Mouse (Mus musculus): Measurements from ENCODE around the gene Pim2. TPM values are rescaled to one million over a fixed set of nuclear protein-coding genes. Genes with fewer than 3 reads are reported as not detected.
"Not testable (repeated sequence)": the region's sequence is repeated elsewhere in the genome, so short reads cannot be mapped to it uniquely, and the experiment has no call there.

Gene Pim2
- polyA plus RNA-seq, 1 experiment from 2014 or later = 6.2 TPM

GRCm38 (mm10) chrX:7917960-7918359 is 39.9 kb downstream of the Pim2 start:
- not testable (repeated sequence) for H3K4me3 ChIP-seq; H3K36me3 ChIP-seq; H3K27ac ChIP-seq; H3K9me3 ChIP-seq (replicated peaks); DNase-seq (ENCODE audit: low spot score)
- 73% methylated on average over 6 of the region's 6 CpGs for WGBS
- peaks cover 50% of the 10 kb centered on the region for H3K27me3 ChIP-seq (ENCODE audit: low read depth, poor library complexity, severe bottlenecking)
- H3K4me1 ChIP-seq = peaks cover 12% of the 10 kb centered on the region

- Histone ChIP-seq H3K4me1 (peaks cover 12% of the 10 kb centered on the region), H3K9me3 (replicated peaks) (no peaks in the 10 kb centered on the region), H3K27me3 (ENCODE audit: low read depth, poor library complexity, severe bottlenecking) (peaks cover 68% of the 10 kb centered on the region), H3K4me3 (peak within 1 kb of the TSS; percentile 41), H3K27ac (no peak within 1 kb of the TSS), H3K36me3 (no peaks in the 10 kb centered on the region)
- 16% methylated on average over 40 of the region's 40 CpGs for WGBS
- peak; percentile 33 for DNase-seq (ENCODE audit: low spot score)
Measured at GRCm38 (mm10) chrX:7919601-7920383, 41.7 kb downstream of the Pim2 start, which contains the start of gene Pcsk1n. Gene Pcsk1n, plus strand, starts transcription at chrX:7919822.

- WGBS = 18% methylated on average over 27 of the region's 48 CpGs
- peaks cover 12% of the 10 kb centered on the region for H3K4me1 ChIP-seq
- DNase-seq (ENCODE audit: low spot score) = peak; percentile 47
- H3K9me3 ChIP-seq (replicated peaks) = no peaks in the 10 kb centered on the region
- H3K27ac ChIP-seq = no peak overlapping the region
- peak overlapping the region; percentile 36 for H3K4me3 ChIP-seq
- H3K36me3 ChIP-seq = no peaks in the 10 kb centered on the region
- peaks cover 91% of the 10 kb centered on the region for H3K27me3 ChIP-seq (ENCODE audit: low read depth, poor library complexity, severe bottlenecking)
Measured at GRCm38 (mm10) chrX:7922032-7922431, 44.0 kb downstream of the Pim2 start.

GRCm38 (mm10) chrX:7926266-7926665 is 48.2 kb downstream of the Pim2 start:
- Histone ChIP-seq H3K9me3 (replicated peaks) (0 out of 2 replicates have a peak, but pooled peaks cover 2% of the 10 kb centered on the region), H3K4me3 (no peak overlapping the region), H3K27me3 (ENCODE audit: low read depth, poor library complexity, severe bottlenecking) (peaks cover 85% of the 10 kb centered on the region), H3K4me1 (peaks cover 6% of the 10 kb centered on the region; the same call in 1 of the 2 replicates), H3K36me3 (peaks cover 23% of the 10 kb centered on the region), H3K27ac (no peak overlapping the region)
- 70% methylated on average over 6 of the region's 6 CpGs for WGBS
- no peak for DNase-seq (ENCODE audit: low spot score)

GRCm38 (mm10) chrX:7927116-7927515 is 49.1 kb downstream of the Pim2 start:
- H3K27ac ChIP-seq = no peak overlapping the region
- H3K4me1 ChIP-seq = peaks cover 3% of the 10 kb centered on the region; the same call in 1 of the 2 replicates
- no peak for DNase-seq (ENCODE audit: low spot score)
- H3K4me3 ChIP-seq = no peak overlapping the region
- H3K27me3 ChIP-seq (ENCODE audit: low read depth, poor library complexity, severe bottlenecking) = peaks cover 77% of the 10 kb centered on the region
- WGBS = 17% methylated on average over 10 of the region's 10 CpGs
- peaks cover 31% of the 10 kb centered on the region for H3K36me3 ChIP-seq
- H3K9me3 ChIP-seq (replicated peaks) = 0 out of 2 replicates have a peak, but pooled peaks cover 2% of the 10 kb centered on the region

GRCm38 (mm10) chrX:7928270-7928790 is 50.3 kb downstream of the Pim2 start, which contains the start of gene Eras:
Gene Eras, minus strand, starts transcription at chrX:7928607.
- Histone ChIP-seq H3K36me3 (peaks cover 42% of the 10 kb centered on the region), H3K27ac (no peak within 1 kb of the TSS), H3K4me3 (no peak within 1 kb of the TSS), H3K9me3 (replicated peaks) (0 out of 2 replicates have a peak, but pooled peaks cover 2% of the 10 kb centered on the region), H3K27me3 (ENCODE audit: low read depth, poor library complexity, severe bottlenecking) (peaks cover 65% of the 10 kb centered on the region), H3K4me1 (no peaks in the 10 kb centered on the region)
- 14% methylated on average over 19 of the region's 19 CpGs for WGBS
- DNase-seq (ENCODE audit: low spot score) = no peak

Other genes with a start within 250 kb of the Pim2 start
- gene Syp, start 239.8 kb upstream of the Pim2 start, polyA plus RNA-seq (2016; fragmentation: Nextera tagmentation; extraction: Ambion mirVana) = 1.6 and 1.9 TPM in 2 replicates
- 6.4 and 9.1 TPM in 2 replicates for gene Prickle3, start 221.0 kb upstream of the Pim2 start, polyA plus RNA-seq (2016; fragmentation: Nextera tagmentation; extraction: Ambion mirVana)
- gene Plp2, start 206.9 kb upstream of the Pim2 start, polyA plus RNA-seq (2016; fragmentation: Nextera tagmentation; extraction: Ambion mirVana) = 72.6 and 77.7 TPM in 2 replicates
- gene Magix, start 197.0 kb upstream of the Pim2 start, polyA plus RNA-seq (2016; fragmentation: Nextera tagmentation; extraction: Ambion mirVana) = 0.08 and 0.13 TPM in 2 replicates
- 40.5 and 48.2 TPM in 2 replicates for gene Gpkow, start 181.1 kb upstream of the Pim2 start, polyA plus RNA-seq (2016; fragmentation: Nextera tagmentation; extraction: Ambion mirVana)
- 18.1 and 20.8 TPM in 2 replicates for gene Wdr45, start 163.9 kb upstream of the Pim2 start, polyA plus RNA-seq (2016; fragmentation: Nextera tagmentation; extraction: Ambion mirVana)
- gene Gm45208, start 156.0 kb upstream of the Pim2 start, polyA plus RNA-seq (2016; fragmentation: Nextera tagmentation; extraction: Ambion mirVana) = not detected in 2 replicates
- 74.0 and 79.0 TPM in 2 replicates for gene Praf2, start 149.8 kb upstream of the Pim2 start, polyA plus RNA-seq (2016; fragmentation: Nextera tagmentation; extraction: Ambion mirVana)
- gene Ccdc120, start 127.4 kb upstream of the Pim2 start, polyA plus RNA-seq (2016; fragmentation: Nextera tagmentation; extraction: Ambion mirVana) = 21.8 and 21.9 TPM in 2 replicates
- 26.0 and 26.8 TPM in 2 replicates for gene Tfe3, start 115.7 kb upstream of the Pim2 start, polyA plus RNA-seq (2016; fragmentation: Nextera tagmentation; extraction: Ambion mirVana)
- gene Gripap1, start 88.5 kb upstream of the Pim2 start, polyA plus RNA-seq (2016; fragmentation: Nextera tagmentation; extraction: Ambion mirVana) = 29.5 and 36.3 TPM in 2 replicates
- gene Kcnd1, start 56.0 kb upstream of the Pim2 start, polyA plus RNA-seq (2016; fragmentation: Nextera tagmentation; extraction: Ambion mirVana) = 0.85 and 1.2 TPM in 2 replicates
- gene Otud5, start 36.9 kb upstream of the Pim2 start, polyA plus RNA-seq (2016; fragmentation: Nextera tagmentation; extraction: Ambion mirVana) = 41.4 and 47.5 TPM in 2 replicates
- gene Slc35a2, start 5.8 kb downstream of the Pim2 start, polyA plus RNA-seq (2016; fragmentation: Nextera tagmentation; extraction: Ambion mirVana) = 23.3 and 24.0 TPM in 2 replicates
- gene Pqbp1, start 21.0 kb downstream of the Pim2 start, polyA plus RNA-seq (2016; fragmentation: Nextera tagmentation; extraction: Ambion mirVana) = 131 and 140 TPM in 2 replicates
- 167 and 187 TPM in 2 replicates for gene Timm17b, start 21.1 kb downstream of the Pim2 start, polyA plus RNA-seq (2016; fragmentation: Nextera tagmentation; extraction: Ambion mirVana)
- gene Gm10491, start 29.6 kb downstream of the Pim2 start, polyA plus RNA-seq (2016; fragmentation: Nextera tagmentation; extraction: Ambion mirVana) = not detected in 2 replicates
- gene Gm10490, start 31.3 kb downstream of the Pim2 start, polyA plus RNA-seq (2016; fragmentation: Nextera tagmentation; extraction: Ambion mirVana) = not detected in 2 replicates
- 0.06 and 0.13 TPM in 2 replicates for gene Pcsk1n, start 41.6 kb downstream of the Pim2 start, polyA plus RNA-seq (2016; fragmentation: Nextera tagmentation; extraction: Ambion mirVana)
- not detected in 2 replicates for gene Eras, start 50.3 kb downstream of the Pim2 start, polyA plus RNA-seq (2016; fragmentation: Nextera tagmentation; extraction: Ambion mirVana)
- gene Hdac6, start 69.6 kb downstream of the Pim2 start, polyA plus RNA-seq (2016; fragmentation: Nextera tagmentation; extraction: Ambion mirVana) = 39.6 and 52.8 TPM in 2 replicates
- 4.1 and 6.3 TPM in 2 replicates for gene Gata1, start 99.8 kb downstream of the Pim2 start, polyA plus RNA-seq (2016; fragmentation: Nextera tagmentation; extraction: Ambion mirVana)
- gene Glod5, start 140.2 kb downstream of the Pim2 start, polyA plus RNA-seq (2016; fragmentation: Nextera tagmentation; extraction: Ambion mirVana) = not detected in 2 replicates
- gene Suv39h1, start 196.5 kb downstream of the Pim2 start, polyA plus RNA-seq (2016; fragmentation: Nextera tagmentation; extraction: Ambion mirVana) = 106 and 111 TPM in 2 replicates
- gene Was, start 212.2 kb downstream of the Pim2 start, polyA plus RNA-seq (2016; fragmentation: Nextera tagmentation; extraction: Ambion mirVana) = 0.14 and 0.18 TPM in 2 replicates